Mouse (Mus musculus): ENCODE results near the gene Otog.

Gene Otog

GRCm38 (mm10) chr7:46282276-46282675 lies 41.5 kb downstream of the Otog start:
- no peak for DNase-seq (ENCODE audit: low read depth, low spot score)

GRCm38 (mm10) chr7:46283681-46284080 lies 42.9 kb downstream of the Otog start:
- DNase-seq (ENCODE audit: low read depth, low spot score), result no peak

DNA sequence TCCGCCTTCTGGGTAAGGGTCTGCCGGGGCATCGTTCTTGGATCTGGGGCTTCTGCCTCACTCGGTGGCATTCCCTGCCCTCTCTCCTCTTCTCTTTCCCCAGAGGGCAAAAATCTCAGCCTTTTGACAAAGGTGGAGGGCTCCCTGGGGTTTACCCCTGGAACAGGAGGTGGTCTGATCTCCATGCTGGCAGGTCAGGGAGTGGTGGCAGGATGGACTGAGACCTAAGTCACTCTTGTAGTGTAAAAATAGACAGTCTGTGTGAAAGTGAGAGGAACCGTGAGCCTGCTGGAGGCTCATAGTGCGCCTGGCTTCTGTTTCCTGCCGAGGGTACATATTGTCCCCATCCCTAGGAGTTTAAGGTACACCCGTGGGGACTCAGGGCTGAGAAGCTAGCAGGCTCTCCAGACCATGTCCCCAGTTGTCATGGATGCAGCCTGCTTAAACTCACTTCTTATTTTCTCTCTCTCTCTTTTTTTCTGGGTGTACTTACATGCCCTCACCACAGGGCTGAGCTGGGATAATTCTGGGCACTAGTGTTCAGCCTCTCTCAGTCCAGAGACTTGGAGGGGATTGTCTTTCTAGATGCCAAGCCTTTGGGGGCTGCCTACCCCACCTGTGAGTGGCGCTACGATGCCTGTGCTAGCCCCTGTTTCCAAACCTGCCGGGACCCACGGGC lies 44.5 kb downstream of the Otog start:
- DNase-seq (ENCODE audit: low read depth, low spot score), result no peak

- no peak for DNase-seq (ENCODE audit: low read depth, low spot score)
These were observed 45.6 kb downstream of the Otog start for GRCm38 (mm10) chr7:46286391-46286790.

DNA sequence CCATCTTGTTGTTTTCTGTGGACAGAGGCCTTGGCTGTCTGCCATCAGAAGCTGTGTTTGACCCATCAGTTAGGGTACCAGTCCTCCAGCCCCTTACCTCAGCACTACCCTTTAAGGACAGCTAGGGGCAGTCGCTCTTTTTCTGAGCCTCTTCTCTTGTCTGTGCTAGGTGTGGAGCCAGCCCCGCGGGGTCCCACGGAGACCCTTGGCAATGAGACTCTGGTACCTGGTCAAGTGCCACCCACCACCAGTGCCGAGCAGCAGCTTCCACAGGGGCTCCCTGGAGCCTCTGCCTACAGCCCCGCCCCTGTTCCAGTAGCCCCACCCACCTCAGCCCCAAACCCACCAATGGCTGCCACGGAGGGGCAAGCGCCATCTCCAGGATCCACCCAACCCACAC lies 46.3 kb downstream of the Otog start:
- DNase-seq (ENCODE audit: low read depth, low spot score), result no peak

DNA sequence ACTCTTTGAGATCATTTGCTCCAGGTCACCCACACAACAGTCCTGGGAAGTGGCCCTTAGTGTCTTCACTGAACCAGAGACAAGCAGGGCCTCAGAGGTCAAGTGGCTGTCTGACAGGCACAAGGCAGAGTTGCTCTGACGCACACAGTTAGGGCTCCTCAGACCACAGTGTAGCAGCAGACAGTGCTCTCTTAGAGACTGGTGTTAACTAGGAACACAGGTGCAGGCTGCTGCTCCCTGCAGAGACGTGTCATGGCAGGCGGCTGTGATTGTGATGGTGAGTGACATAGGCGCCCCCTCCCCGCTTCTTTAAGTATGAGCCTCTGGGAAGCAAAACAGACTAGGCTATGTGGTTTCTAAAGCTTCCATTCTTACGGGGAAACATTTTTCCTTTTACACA lies 55.5 kb downstream of the Otog start:
- DNase-seq (ENCODE audit: low read depth, low spot score), result no peak

- no peak for DNase-seq (ENCODE audit: low read depth, low spot score)
These were observed 60.3 kb downstream of the Otog start for GRCm38 (mm10) chr7:46301031-46301632.

- no peak for DNase-seq (ENCODE audit: low read depth, low spot score)
These were observed 72.7 kb downstream of the Otog start for GRCm38 (mm10) chr7:46313486-46313885.

DNA sequence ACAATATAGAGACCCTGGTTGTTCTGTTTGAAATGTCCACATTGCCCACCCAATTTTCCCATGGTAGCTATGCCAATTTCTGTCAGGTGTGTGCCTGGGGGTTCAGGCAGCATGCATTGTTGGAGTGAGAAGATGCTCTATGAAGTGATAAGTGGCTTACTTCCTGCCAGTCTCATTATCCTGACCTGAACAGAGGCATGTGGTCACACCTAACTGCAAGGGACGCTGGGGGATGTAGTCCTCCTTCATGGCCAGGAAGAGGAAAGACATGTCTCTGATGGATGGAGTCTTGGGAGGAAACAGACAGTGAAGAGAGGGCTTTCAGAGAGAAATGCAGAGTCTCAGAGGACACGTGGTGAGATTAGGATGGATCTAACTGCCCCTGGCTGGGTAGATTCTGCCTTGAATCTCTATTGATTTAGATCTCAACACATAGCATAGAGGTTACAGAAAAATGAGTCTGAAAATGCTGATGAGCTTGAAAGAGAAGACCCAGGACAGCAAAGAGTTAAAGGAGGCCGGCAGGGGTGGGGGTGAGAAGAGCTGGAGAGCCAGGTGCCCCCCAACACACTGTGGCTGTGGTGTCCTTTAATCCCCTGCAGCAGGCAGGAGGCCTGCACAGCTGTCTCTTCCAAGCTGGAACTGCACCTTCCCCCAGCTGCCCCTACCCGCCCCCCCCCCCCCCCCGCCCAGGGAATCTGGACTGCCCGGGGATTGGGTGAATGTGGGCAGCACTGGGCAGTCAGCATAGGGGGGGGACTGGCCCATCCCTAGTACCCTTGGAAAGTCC lies 73.6 kb downstream of the Otog start:
- DNase-seq (ENCODE audit: low read depth, low spot score), result no peak

DNA sequence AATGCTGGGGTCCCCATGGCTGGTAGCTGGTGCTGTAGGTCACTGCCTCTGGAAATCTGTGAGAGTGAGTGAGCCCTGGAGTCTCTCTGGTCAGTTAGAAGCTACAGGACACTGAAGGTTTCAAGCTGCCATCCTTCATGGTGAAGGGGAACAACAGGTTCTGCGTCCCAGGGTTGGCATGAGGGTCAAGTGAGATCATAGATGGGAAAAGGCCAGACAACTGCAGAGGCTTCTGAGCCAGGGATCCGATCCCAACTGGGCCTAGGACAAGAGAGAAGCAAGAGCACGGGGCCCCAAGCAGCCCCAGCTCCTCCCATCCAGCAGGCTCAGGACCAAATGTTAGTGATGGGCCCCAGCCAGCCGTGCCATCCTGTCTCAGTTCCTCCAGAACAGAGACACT lies 74.9 kb downstream of the Otog start:
- no peak for DNase-seq (ENCODE audit: low read depth, low spot score)

- peak; percentile 37 for DNase-seq (ENCODE audit: low read depth, low spot score)
These were observed 76.2 kb downstream of the Otog start for GRCm38 (mm10) chr7:46316948-46317347.

GRCm38 (mm10) chr7:46321242-46321641 lies 80.5 kb downstream of the Otog start:
- no peak for DNase-seq (ENCODE audit: low read depth, low spot score)

DNA sequence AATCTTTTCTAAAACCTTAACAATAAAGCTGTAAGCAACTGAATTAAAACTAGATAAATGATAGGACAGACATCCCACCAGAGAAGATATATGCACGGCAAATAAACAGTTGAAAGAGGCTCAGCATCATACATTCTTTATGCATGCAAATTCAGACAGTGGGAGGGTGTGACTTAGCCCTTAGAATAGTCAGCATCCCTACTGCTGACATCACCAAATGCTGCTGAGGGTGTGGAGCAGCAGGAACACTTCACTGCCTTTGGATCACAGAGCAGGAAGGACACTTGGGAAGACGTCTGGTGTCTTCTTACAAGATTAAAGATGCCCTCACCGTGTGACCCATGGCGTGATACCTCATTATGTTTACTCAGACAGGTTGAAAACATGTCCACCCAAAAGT lies 87.1 kb downstream of the Otog start:
- DNase-seq (ENCODE audit: low read depth, low spot score), result no peak

GRCm38 (mm10) chr7:46337397-46337796 lies 96.6 kb downstream of the Otog start:
- no peak for DNase-seq (ENCODE audit: low read depth, low spot score)

GRCm38 (mm10) chr7:46339818-46340217 lies 99.0 kb downstream of the Otog start:
- DNase-seq (ENCODE audit: low read depth, low spot score), result no peak

- no peak for DNase-seq (ENCODE audit: low read depth, low spot score)
These were observed 99.5 kb downstream of the Otog start for GRCm38 (mm10) chr7:46340295-46340694.

DNA sequence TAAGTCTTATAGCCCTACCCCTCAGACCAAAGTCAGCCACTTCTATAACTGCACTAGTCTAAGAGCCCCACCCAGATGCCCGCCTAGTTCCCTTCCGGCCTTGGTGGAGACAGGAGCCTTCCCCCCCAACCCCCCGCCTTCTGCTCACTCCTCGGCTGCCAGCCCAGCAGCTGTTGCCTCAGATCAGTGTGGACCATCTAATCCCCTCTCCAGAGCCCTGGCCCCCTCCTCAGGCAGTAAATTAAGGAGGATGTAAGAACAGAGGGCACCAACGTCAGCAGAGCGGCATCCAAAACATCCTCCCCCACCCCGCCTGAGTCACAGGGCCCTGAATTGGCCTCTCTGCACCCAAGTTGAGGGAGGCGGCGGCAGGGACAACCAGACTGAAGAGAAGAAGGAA lies 100.7 kb downstream of the Otog start:
- DNase-seq (ENCODE audit: low read depth, low spot score), result no peak

GRCm38 (mm10) chr7:46347692-46348091 lies 106.9 kb downstream of the Otog start:
- DNase-seq (ENCODE audit: low read depth, low spot score), result no peak

DNA sequence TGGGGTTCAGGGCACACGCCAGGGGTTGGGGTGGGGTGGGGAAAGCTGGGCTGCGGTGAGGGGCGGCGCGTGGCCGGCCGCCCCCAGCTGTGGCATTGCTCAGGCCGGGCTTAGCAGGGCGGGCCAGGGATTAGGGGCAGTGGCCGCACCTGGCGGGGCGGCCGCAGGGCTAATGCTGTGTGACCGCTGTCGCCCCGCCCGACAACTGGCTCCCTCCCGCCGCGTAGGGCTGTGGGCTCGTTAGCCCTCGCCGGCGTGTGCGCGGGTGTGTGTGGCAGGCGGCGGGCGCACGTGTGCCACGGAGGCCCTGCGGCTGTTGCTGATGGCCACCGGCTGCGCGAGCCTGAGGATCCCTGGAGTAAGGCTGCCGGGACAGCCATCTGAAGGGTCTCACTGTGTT lies 108.0 kb downstream of the Otog start:
- DNase-seq (ENCODE audit: low read depth, low spot score), result peak; percentile 25

DNA sequence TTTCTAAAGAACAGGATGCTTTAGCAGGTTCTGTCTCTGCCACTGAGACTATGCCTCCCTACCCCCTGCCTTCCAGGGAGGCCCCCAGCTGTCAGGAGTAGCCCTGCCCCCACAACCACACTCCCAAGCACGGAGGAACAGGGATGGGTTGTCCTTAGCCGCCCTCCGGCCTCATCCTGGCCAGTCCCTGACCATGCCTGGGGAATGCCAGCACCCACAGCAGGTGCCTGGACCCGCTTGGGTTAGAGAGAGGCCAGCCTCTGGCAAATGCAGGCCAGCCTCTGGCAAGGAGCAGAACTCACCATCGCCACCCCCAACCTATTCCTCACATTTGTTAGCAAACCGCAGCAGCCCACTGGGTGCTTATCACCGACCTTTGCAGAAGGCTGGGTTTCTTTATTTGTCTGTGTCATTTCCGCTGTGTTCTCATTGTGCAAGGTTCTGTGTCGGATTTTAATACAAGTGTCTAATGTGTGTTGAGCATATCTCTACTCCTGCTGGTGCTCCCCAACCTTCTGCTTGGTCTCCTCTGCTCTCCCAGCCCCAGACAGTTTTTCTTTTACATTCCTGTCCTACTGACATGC lies 109.4 kb downstream of the Otog start:
- no peak for DNase-seq (ENCODE audit: low read depth, low spot score)

GRCm38 (mm10) chr7:46352748-46353147 lies 112.0 kb downstream of the Otog start:
- DNase-seq (ENCODE audit: low read depth, low spot score), result no peak

DNA sequence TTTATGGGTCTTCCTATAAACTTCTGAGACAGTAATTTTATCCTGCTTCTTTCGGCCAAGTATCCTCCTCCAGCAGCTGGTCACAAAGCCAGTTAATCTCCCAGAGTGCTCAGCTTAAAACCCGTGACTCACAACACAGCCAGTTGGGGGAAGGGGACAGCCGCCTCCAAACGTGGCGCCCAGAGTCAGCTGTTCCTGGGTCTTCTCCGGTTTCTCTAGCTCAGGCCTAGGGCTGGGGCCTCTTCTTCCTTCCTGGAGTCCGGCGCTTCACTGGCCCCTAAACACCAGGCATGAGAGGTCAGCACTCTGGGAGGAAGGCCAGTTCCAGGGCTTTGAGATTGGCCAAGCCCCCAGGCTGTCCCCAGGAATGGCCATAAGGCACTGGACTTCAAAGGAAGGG lies 112.4 kb downstream of the Otog start:
- no peak for DNase-seq (ENCODE audit: low read depth, low spot score)

GRCm38 (mm10) chr7:46353875-46354274 lies 113.1 kb downstream of the Otog start:
- no peak for DNase-seq (ENCODE audit: low read depth, low spot score)
